ENCODE assay signal across 8 mouse cellular contexts in the genomic region with DNA sequence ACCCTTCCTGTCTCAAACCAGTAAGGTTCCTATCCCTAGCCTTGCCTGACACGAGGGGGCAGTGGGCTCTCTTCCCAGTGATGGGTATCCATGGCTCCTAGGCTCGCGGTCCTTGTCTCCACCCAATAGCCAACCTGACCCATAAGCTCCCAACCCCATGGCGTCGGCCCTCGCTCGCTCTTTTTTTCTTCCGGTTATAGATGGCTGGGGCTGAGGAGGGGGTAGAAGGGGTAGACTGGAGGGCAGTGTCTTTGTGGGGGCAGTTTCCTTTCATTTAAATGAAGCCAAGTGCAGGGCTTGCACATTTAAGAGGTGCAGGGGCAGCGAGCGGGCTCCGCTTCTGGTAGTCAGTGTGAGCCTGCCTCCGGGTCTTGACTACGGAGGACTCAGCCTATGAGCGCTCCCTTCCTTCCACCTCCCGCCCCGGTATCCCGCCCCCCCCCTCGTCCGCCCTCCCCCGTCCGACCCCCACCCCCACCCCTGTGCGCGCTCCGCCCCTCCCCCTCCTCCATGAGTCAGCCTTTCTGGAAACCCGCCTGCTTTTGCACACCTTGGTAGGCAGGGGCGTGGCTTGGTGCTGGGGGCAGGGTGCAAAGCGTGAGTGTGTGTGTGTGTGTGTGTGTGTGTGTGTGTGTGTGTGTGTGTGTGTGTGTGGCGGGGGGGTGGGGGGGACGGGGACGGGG. TPM values are rescaled to one million over a fixed set of nuclear protein-coding genes. Genes with fewer than 3 reads are reported as not detected.
A peak's percentile ranks its signal among the peaks of the same experiment; 100 is the strongest.
DNase-seq lines count a peak whose midpoint lies in the region; ATAC-seq and TF ChIP-seq lines count a peak whose summit lies in the region.

No protein-coding gene starts in this region.

- TF ChIP-seq CTCF in heart, adult 2 months (IDR thresholded peaks at IDR 0.05) = no peak

- TF ChIP-seq EP300 in heart, adult 2 months (IDR thresholded peaks at IDR 0.05; ENCODE audit: insufficient read depth, low read depth, low read length) = no peak

- 13% methylated on average over 18 of the region's 30 CpGs for WGBS in heart, adult 2 months
- 1% methylated on average over 22 of the region's 30 CpGs for WGBS in forebrain, embryonic 11.5 days
- WGBS in intestine, embryonic 14.5 days = 3% methylated on average over 16 of the region's 30 CpGs
- WGBS in limb, embryonic 14.5 days = 2% methylated on average over 15 of the region's 30 CpGs
- under 1% methylated on average over 22 of the region's 30 CpGs for WGBS in midbrain, embryonic 14.5 days
- 1% methylated on average over 16 of the region's 30 CpGs for WGBS in stomach, embryonic 15.5 days

- H3K27ac ChIP-seq in heart, adult 2 months = no peak overlapping the region
- no peak overlapping the region; the same call in 1 of the 2 replicates for H3K27ac ChIP-seq in forebrain, embryonic 11.5 days (ENCODE audit: low read depth, low read length)
- 0 out of 2 replicates have a peak overlapping the region, but pooled peaks have one; percentile 16 for H3K27ac ChIP-seq in intestine, embryonic 14.5 days (ENCODE audit: low read depth)
- H3K27ac ChIP-seq in limb, embryonic 14.5 days (replicated peaks; ENCODE audit: low read depth, low read length) = no peak overlapping the region
- H3K27ac ChIP-seq in midbrain, embryonic 14.5 days (replicated peaks; ENCODE audit: low read depth, low read length) = peak overlapping the region; percentile 65
- no peak overlapping the region for H3K27ac ChIP-seq in stomach, embryonic 15.5 days

- H3K9ac ChIP-seq in heart, adult 2 months (ENCODE audit: low read depth, low read length) = peak overlapping the region; percentile 28
- H3K9ac ChIP-seq in forebrain, embryonic 11.5 days (ENCODE audit: low read length) = peak overlapping the region; percentile 56
- peak overlapping the region; percentile 35; the same call in 1 of the 2 replicates for H3K9ac ChIP-seq in intestine, embryonic 14.5 days (ENCODE audit: low read length)
- H3K9ac ChIP-seq in limb, embryonic 14.5 days (ENCODE audit: low read depth, low read length, severe bottlenecking) = peak overlapping the region; percentile 46
- peak overlapping the region; percentile 51 for H3K9ac ChIP-seq in midbrain, embryonic 14.5 days (replicated peaks; ENCODE audit: low read length)
- H3K9ac ChIP-seq in stomach, embryonic 15.5 days = no peak overlapping the region

- DNase-seq in heart, adult 2 months = peak in 1 of 2 experiments; percentile 41
- no peak for DNase-seq in heart, postnatal 25 days (ENCODE audit: low spot score)
- DNase-seq in c-Kit-positive CD71-positive TER-119-negative erythroid progenitor cells, embryonic 14.5 days (ENCODE audit: low read depth) = peak; percentile 64
- peak; percentile 81 for DNase-seq in forebrain, embryonic 11.5 days (ENCODE audit: low spot score)
- DNase-seq in intestine, embryonic 14.5 days (ENCODE audit: low spot score) = peak; percentile 75
- DNase-seq in limb, embryonic 14.5 days (ENCODE audit: low spot score) = peak; percentile 35
- DNase-seq in midbrain, embryonic 14.5 days = peak; percentile 76

- no peaks in the 10 kb centered on the region; the same call in 1 of the 2 replicates for H3K79me2 ChIP-seq in heart, adult 2 months (replicated peaks; ENCODE audit: control insufficient read depth, insufficient read depth, low read length)

- peak; percentile 73 for ATAC-seq in forebrain, embryonic 11.5 days (replicated peaks; ENCODE audit: low FRiP score)
- peak; percentile 87 for ATAC-seq in intestine, embryonic 14.5 days (replicated peaks; ENCODE audit: low FRiP score, low TSS enrichment, low read depth)
- ATAC-seq in limb, embryonic 14.5 days (ENCODE audit: low FRiP score, low read depth) = peak; percentile 83
- peak; percentile 83 for ATAC-seq in midbrain, embryonic 14.5 days (ENCODE audit: low FRiP score, low TSS enrichment)
- ATAC-seq in stomach, embryonic 15.5 days (ENCODE audit: insufficient read depth, low FRiP score, low read depth) = peak; percentile 81

- 0 out of 2 replicates have a peak, but pooled peaks cover 4% of the 10 kb centered on the region for H3K4me1 ChIP-seq in heart, adult 2 months (ENCODE audit: control insufficient read depth, insufficient read depth, low read length)
- peaks cover 6% of the 10 kb centered on the region; the same call in 1 of the 2 replicates for H3K4me1 ChIP-seq in forebrain, embryonic 11.5 days (replicated peaks; ENCODE audit: control insufficient read depth, insufficient read depth, low read length)
- H3K4me1 ChIP-seq in intestine, embryonic 14.5 days (replicated peaks; ENCODE audit: control insufficient read depth, insufficient read depth, low read length) = 0 out of 2 replicates have a peak, but pooled peaks cover 9% of the 10 kb centered on the region
- H3K4me1 ChIP-seq in limb, embryonic 14.5 days (ENCODE audit: control insufficient read depth, insufficient read depth, low read length) = peaks cover 9% of the 10 kb centered on the region; the same call in 1 of the 2 replicates
- H3K4me1 ChIP-seq in midbrain, embryonic 14.5 days (ENCODE audit: control insufficient read depth, insufficient read depth, low read length) = peaks cover 10% of the 10 kb centered on the region; the same call in 1 of the 2 replicates
- peaks cover 14% of the 10 kb centered on the region for H3K4me1 ChIP-seq in stomach, embryonic 15.5 days

- H3K4me3 ChIP-seq in heart, adult 2 months = peak overlapping the region; percentile 26; the same call in 1 of the 2 replicates
- H3K4me3 ChIP-seq in forebrain, embryonic 11.5 days (ENCODE audit: low read depth, low read length) = peak overlapping the region; percentile 35
- H3K4me3 ChIP-seq in intestine, embryonic 14.5 days (ENCODE audit: low read depth, low read length) = peak overlapping the region; percentile 42
- H3K4me3 ChIP-seq in limb, embryonic 14.5 days (replicated peaks; ENCODE audit: low read length) = peak overlapping the region; percentile 39
- H3K4me3 ChIP-seq in midbrain, embryonic 14.5 days (replicated peaks; ENCODE audit: low read depth, low read length) = peak overlapping the region; percentile 32
- peak overlapping the region; percentile 46 for H3K4me3 ChIP-seq in stomach, embryonic 15.5 days (replicated peaks)

- no peaks in the 10 kb centered on the region for H3K27me3 ChIP-seq in heart, adult 2 months (ENCODE audit: control insufficient read depth, insufficient read depth, low read length)
- H3K27me3 ChIP-seq in forebrain, embryonic 11.5 days (ENCODE audit: control insufficient read depth, insufficient read depth, low read length) = no peaks in the 10 kb centered on the region
- no peaks in the 10 kb centered on the region for H3K27me3 ChIP-seq in intestine, embryonic 14.5 days (replicated peaks; ENCODE audit: control insufficient read depth, insufficient read depth, low read length)
- no peaks in the 10 kb centered on the region for H3K27me3 ChIP-seq in limb, embryonic 14.5 days (ENCODE audit: control insufficient read depth, insufficient read depth, low read length)
- no peaks in the 10 kb centered on the region for H3K27me3 ChIP-seq in midbrain, embryonic 14.5 days (ENCODE audit: control insufficient read depth, insufficient read depth, low read length)
- H3K27me3 ChIP-seq in stomach, embryonic 15.5 days (replicated peaks) = no peaks in the 10 kb centered on the region

- TF ChIP-seq POLR2A in heart, adult 2 months (IDR thresholded peaks at IDR 0.05; ENCODE audit: insufficient read depth, low read depth, low read length) = no peak
- no peak for TF ChIP-seq POLR2A in limb, embryonic 14.5 days (IDR thresholded peaks at IDR 0.05; ENCODE audit: borderline replicate concordance, extremely low read depth, insufficient read depth, insufficient read length)

- no peaks in the 10 kb centered on the region for H3K36me3 ChIP-seq in heart, adult 2 months (ENCODE audit: control insufficient read depth, insufficient read depth, low read length)
- no peaks in the 10 kb centered on the region for H3K36me3 ChIP-seq in forebrain, embryonic 11.5 days (ENCODE audit: control insufficient read depth, insufficient read depth, low read length)
- H3K36me3 ChIP-seq in intestine, embryonic 14.5 days (ENCODE audit: control insufficient read depth, insufficient read depth, low read length) = peaks cover 29% of the 10 kb centered on the region
- peaks cover 36% of the 10 kb centered on the region for H3K36me3 ChIP-seq in limb, embryonic 14.5 days (ENCODE audit: control insufficient read depth, insufficient read depth, low read length)
- peaks cover 30% of the 10 kb centered on the region for H3K36me3 ChIP-seq in midbrain, embryonic 14.5 days (ENCODE audit: control insufficient read depth, insufficient read depth, low read length)
- H3K36me3 ChIP-seq in stomach, embryonic 15.5 days = peaks cover 16% of the 10 kb centered on the region

- peak overlapping the region; percentile 65 for H3K4me2 ChIP-seq in forebrain, embryonic 11.5 days (ENCODE audit: low read depth, low read length, severe bottlenecking)
- H3K4me2 ChIP-seq in intestine, embryonic 14.5 days (ENCODE audit: low read length) = peak overlapping the region; percentile 63
- peak overlapping the region; percentile 74 for H3K4me2 ChIP-seq in limb, embryonic 14.5 days (replicated peaks; ENCODE audit: low read depth, low read length, severe bottlenecking)
- peak overlapping the region; percentile 70 for H3K4me2 ChIP-seq in midbrain, embryonic 14.5 days (ENCODE audit: low read length)
- H3K4me2 ChIP-seq in stomach, embryonic 15.5 days = peak overlapping the region; percentile 76

- intact Hi-C loops in heart, adult 2 months (cut with DNase I) = no loop called here
- intact Hi-C loops in heart, postnatal 25 days (cut with DNase I) = no loop called here

- no peaks in the 10 kb centered on the region for H3K9me3 ChIP-seq in forebrain, embryonic 11.5 days (ENCODE audit: control insufficient read depth, low read length)
- H3K9me3 ChIP-seq in intestine, embryonic 14.5 days (ENCODE audit: control insufficient read depth, low read length) = no peaks in the 10 kb centered on the region
- no peaks in the 10 kb centered on the region for H3K9me3 ChIP-seq in limb, embryonic 14.5 days (ENCODE audit: control insufficient read depth, low read length)
- no peaks in the 10 kb centered on the region for H3K9me3 ChIP-seq in midbrain, embryonic 14.5 days (ENCODE audit: control insufficient read depth, low read length)
- H3K9me3 ChIP-seq in stomach, embryonic 15.5 days = no peaks in the 10 kb centered on the region

RNA-seq across cellular contexts. Expression of gene Gnptg, which starts 18.0 kb away (rescaled TPM):
- 10 to 100 TPM; 13.6 to 16.1 TPM for total RNA-seq in heart, adult 2 months (2021)
- 18.0 and 19.5 TPM in 2 replicates for polyA plus RNA-seq in heart, adult 2 months (2012; rRNA removed)
- 10 to 100 TPM; 10.8 to 12.3 TPM for total RNA-seq in heart, postnatal 25 days (2021)
- polyA plus RNA-seq in forebrain, embryonic 11.5 days (2014; fragmentation: Nextera tagmentation; extraction: Ambion mirVana) = 51.3 and 56.3 TPM in 2 replicates
- polyA plus RNA-seq in intestine, embryonic 14.5 days (2014; fragmentation: Nextera tagmentation; extraction: Ambion mirVana) = 36.4 and 41.8 TPM in 2 replicates
- 29.4 and 34.7 TPM in 2 replicates for polyA plus RNA-seq in limb, embryonic 14.5 days (2012; rRNA removed)
- polyA plus RNA-seq in limb, embryonic 14.5 days (2014; fragmentation: Nextera tagmentation; extraction: Ambion mirVana) = 30.9 and 33.4 TPM in 2 replicates
- polyA plus RNA-seq in midbrain, embryonic 14.5 days (2014; fragmentation: Nextera tagmentation; extraction: Ambion mirVana) = 79.0 and 83.9 TPM in 2 replicates
- 41.9 and 44.2 TPM in 2 replicates for polyA plus RNA-seq in stomach, embryonic 15.5 days (2015; fragmentation: Nextera tagmentation; extraction: Ambion mirVana)

RNA-seq across cellular contexts. Expression of gene Tsr3, which starts 18.0 kb away (rescaled TPM):
- 1 to 10 TPM; 6.9 to 8.2 TPM for total RNA-seq in heart, adult 2 months (2021)
- 7.1 TPM in 2 replicates for polyA plus RNA-seq in heart, adult 2 months (2012; rRNA removed)
- total RNA-seq in heart, postnatal 25 days (2021) = 1 to 10 TPM; 7.4 to 8.7 TPM
- polyA plus RNA-seq in forebrain, embryonic 11.5 days (2014; fragmentation: Nextera tagmentation; extraction: Ambion mirVana) = 63.4 and 66.7 TPM in 2 replicates
- 45.1 and 47.4 TPM in 2 replicates for polyA plus RNA-seq in intestine, embryonic 14.5 days (2014; fragmentation: Nextera tagmentation; extraction: Ambion mirVana)
- 40.6 and 43.7 TPM in 2 replicates for polyA plus RNA-seq in limb, embryonic 14.5 days (2012; rRNA removed)
- polyA plus RNA-seq in limb, embryonic 14.5 days (2014; fragmentation: Nextera tagmentation; extraction: Ambion mirVana) = 46.3 and 47.9 TPM in 2 replicates
- polyA plus RNA-seq in midbrain, embryonic 14.5 days (2014; fragmentation: Nextera tagmentation; extraction: Ambion mirVana) = 52.1 and 56.9 TPM in 2 replicates
- polyA plus RNA-seq in stomach, embryonic 15.5 days (2015; fragmentation: Nextera tagmentation; extraction: Ambion mirVana) = 42.8 and 43.1 TPM in 2 replicates

RNA-seq across cellular contexts. Expression of gene Unkl, which starts 33.8 kb away (rescaled TPM):
- 1 to 10 TPM; 7.4 to 7.5 TPM for total RNA-seq in heart, adult 2 months (2021)
- polyA plus RNA-seq in heart, adult 2 months (2012; rRNA removed) = 6.6 and 9.1 TPM in 2 replicates
- total RNA-seq in heart, postnatal 25 days (2021) = 1 to 10 TPM; 8.4 to 9.6 TPM
- 6.5 and 7.1 TPM in 2 replicates for polyA plus RNA-seq in forebrain, embryonic 11.5 days (2014; fragmentation: Nextera tagmentation; extraction: Ambion mirVana)
- polyA plus RNA-seq in intestine, embryonic 14.5 days (2014; fragmentation: Nextera tagmentation; extraction: Ambion mirVana) = 4.8 and 6.2 TPM in 2 replicates
- 18.0 and 22.1 TPM in 2 replicates for polyA plus RNA-seq in limb, embryonic 14.5 days (2012; rRNA removed)
- 6.1 and 6.3 TPM in 2 replicates for polyA plus RNA-seq in limb, embryonic 14.5 days (2014; fragmentation: Nextera tagmentation; extraction: Ambion mirVana)
- 9.2 and 9.5 TPM in 2 replicates for polyA plus RNA-seq in midbrain, embryonic 14.5 days (2014; fragmentation: Nextera tagmentation; extraction: Ambion mirVana)
- polyA plus RNA-seq in stomach, embryonic 15.5 days (2015; fragmentation: Nextera tagmentation; extraction: Ambion mirVana) = 7.2 TPM in 2 replicates

RNA-seq across cellular contexts. Expression of gene Baiap3, which starts 34.2 kb away (rescaled TPM):
- under 1 TPM; 0.32 to 0.39 TPM for total RNA-seq in heart, adult 2 months (2021)
- polyA plus RNA-seq in heart, adult 2 months (2012; rRNA removed) = 0.79 and 1.5 TPM in 2 replicates
- total RNA-seq in heart, postnatal 25 days (2021) = under 1 TPM; 0.55 to 0.61 TPM
- polyA plus RNA-seq in forebrain, embryonic 11.5 days (2014; fragmentation: Nextera tagmentation; extraction: Ambion mirVana) = 1.2 and 1.7 TPM in 2 replicates
- 2.9 and 4.0 TPM in 2 replicates for polyA plus RNA-seq in intestine, embryonic 14.5 days (2014; fragmentation: Nextera tagmentation; extraction: Ambion mirVana)
- polyA plus RNA-seq in limb, embryonic 14.5 days (2012; rRNA removed) = 1.5 and 1.9 TPM in 2 replicates
- 0.89 and 1.5 TPM in 2 replicates for polyA plus RNA-seq in limb, embryonic 14.5 days (2014; fragmentation: Nextera tagmentation; extraction: Ambion mirVana)
- polyA plus RNA-seq in midbrain, embryonic 14.5 days (2014; fragmentation: Nextera tagmentation; extraction: Ambion mirVana) = 11.6 and 17.7 TPM in 2 replicates
- 3.3 and 7.2 TPM in 2 replicates for polyA plus RNA-seq in stomach, embryonic 15.5 days (2015; fragmentation: Nextera tagmentation; extraction: Ambion mirVana)

RNA-seq across cellular contexts. Expression of gene BC003965, which starts 37.6 kb away (rescaled TPM):
- 10 to 100 TPM; 20.8 to 22.2 TPM for total RNA-seq in heart, adult 2 months (2021)
- 12.1 and 18.6 TPM in 2 replicates for polyA plus RNA-seq in heart, adult 2 months (2012; rRNA removed)
- total RNA-seq in heart, postnatal 25 days (2021) = 10 to 100 TPM; 22.1 to 23.2 TPM
- 33.3 and 35.4 TPM in 2 replicates for polyA plus RNA-seq in forebrain, embryonic 11.5 days (2014; fragmentation: Nextera tagmentation; extraction: Ambion mirVana)
- 36.9 and 37.1 TPM in 2 replicates for polyA plus RNA-seq in intestine, embryonic 14.5 days (2014; fragmentation: Nextera tagmentation; extraction: Ambion mirVana)
- 27.1 and 27.3 TPM in 2 replicates for polyA plus RNA-seq in limb, embryonic 14.5 days (2012; rRNA removed)
- polyA plus RNA-seq in limb, embryonic 14.5 days (2014; fragmentation: Nextera tagmentation; extraction: Ambion mirVana) = 28.6 and 28.8 TPM in 2 replicates
- polyA plus RNA-seq in midbrain, embryonic 14.5 days (2014; fragmentation: Nextera tagmentation; extraction: Ambion mirVana) = 33.6 and 34.3 TPM in 2 replicates
- 34.1 and 35.5 TPM in 2 replicates for polyA plus RNA-seq in stomach, embryonic 15.5 days (2015; fragmentation: Nextera tagmentation; extraction: Ambion mirVana)

Comparison
In these comparisons a context has a peak if more than half of its experiments do, and no peak if none do; other contexts are left out.
1. H3K27ac ChIP-seq: peak in intestine, embryonic 14.5 days (single experiment) and midbrain, embryonic 14.5 days (single experiment); none in heart, adult 2 months (single experiment), forebrain, embryonic 11.5 days (single experiment), limb, embryonic 14.5 days (single experiment) and stomach, embryonic 15.5 days (single experiment).
2. Peak in every context shown above with its lines, with median percentiles within 50 percentile points of each other: H3K4me3 ChIP-seq, ATAC-seq and H3K4me2 ChIP-seq.